Mouse (Mus musculus) neural tube, embryonic 15.5 days (tissue): ENCODE measurements at regions not wholly inside any gene's neighbourhood (a gene's known extent, or its start where the extent isn't known, plus 50 kb on each side); places are given as distances from the start of the nearest gene placed in this dataset.
A peak's percentile ranks its signal among the peaks of the same experiment; 100 is the strongest.

Experiments
- ATAC-seq: fragments of 200-750 bp; cut with Nextera tagmentation; 2 replicates; pipeline ENCODE4 v1.8.0; 2017; ENCODE audit warnings: mild to moderate bottlenecking, moderate TSS enrichment, moderate library complexity; ENCODE audit not compliant: low FRiP score
- H3K27ac ChIP-seq: fragments of 300-500 bp; sonication (generic); replicated peaks from 2 replicates; pipeline ENCODE4 v1.5.1; 2015; ENCODE audit warnings: mild to moderate bottlenecking, inconsistent platforms
- H3K27me3 ChIP-seq: fragments of 300-500 bp; sonication (generic); replicated peaks from 2 replicates; pipeline ENCODE4 v1.6.1; 2015; ENCODE audit warnings: inconsistent platforms
- H3K36me3 ChIP-seq: fragments of 300-500 bp; sonication (generic); 2 replicates; pipeline ENCODE4 v1.6.1; 2015; ENCODE audit warnings: inconsistent platforms
- H3K4me1 ChIP-seq: fragments of 300-500 bp; sonication (generic); 2 replicates; pipeline ENCODE4 v1.6.1; 2015; ENCODE audit warnings: inconsistent platforms
- H3K4me2 ChIP-seq: fragments of 300-500 bp; sonication (generic); 2 replicates; pipeline ENCODE4 v1.6.1; 2015; ENCODE audit warnings: inconsistent platforms, mild to moderate bottlenecking, moderate library complexity
- H3K4me3 ChIP-seq: fragments of 300-500 bp; sonication (generic); replicated peaks from 2 replicates; pipeline ENCODE4 v1.5.1; 2015; ENCODE audit warnings: mild to moderate bottlenecking, inconsistent platforms
- H3K9ac ChIP-seq: fragments of 300-500 bp; sonication (generic); replicated peaks from 2 replicates; pipeline ENCODE4 v1.6.1; 2015; ENCODE audit warnings: mild to moderate bottlenecking, inconsistent platforms
- H3K9me3 ChIP-seq: fragments of 300-500 bp; sonication (generic); replicated peaks from 2 replicates; pipeline ENCODE4 v1.6.1; 2016; ENCODE audit warnings: inconsistent platforms
- WGBS: fragments of 180-500 bp; shearing (Covaris S2); methylation state at CpG from one replicate; pipeline ENCODE4 v1.1.7; 2015; ENCODE audit warnings: mixed read lengths; 5-methylcytosine and 5-hydroxymethylcytosine counted together

GRCm38 (mm10) chr8:86393835-86394234 is 186.7 kb downstream of the Abcc12 start:
- no peaks in the 10 kb centered on the region for H3K27me3 ChIP-seq
- peaks cover 20% of the 10 kb centered on the region for H3K4me1 ChIP-seq
- no peak overlapping the region for H3K4me3 ChIP-seq
- no peak for ATAC-seq
- WGBS, result 86% methylated on average over 1 of the region's 1 CpGs
- H3K9me3 ChIP-seq, result no peaks in the 10 kb centered on the region
- H3K9ac ChIP-seq, result no peak overlapping the region
- H3K27ac ChIP-seq, result no peak overlapping the region
- no peak overlapping the region for H3K4me2 ChIP-seq
- no peaks in the 10 kb centered on the region for H3K36me3 ChIP-seq

- Histone ChIP-seq H3K9me3 (no peaks in the 10 kb centered on the region), H3K27me3 (no peaks in the 10 kb centered on the region), H3K27ac (no peak overlapping the region), H3K4me1 (peaks cover 21% of the 10 kb centered on the region), H3K4me3 (no peak overlapping the region), H3K36me3 (no peaks in the 10 kb centered on the region), H3K9ac (no peak overlapping the region), H3K4me2 (no peak overlapping the region)
- no peak for ATAC-seq
- 94% methylated on average over 2 of the region's 2 CpGs for WGBS
These were observed 187.1 kb downstream of the Abcc12 start for GRCm38 (mm10) chr8:86393374-86393773.

- Histone ChIP-seq H3K9me3 (no peaks in the 10 kb centered on the region), H3K27me3 (no peaks in the 10 kb centered on the region), H3K4me1 (peaks cover 28% of the 10 kb centered on the region), H3K27ac (peak overlapping the region; percentile 87), H3K36me3 (no peaks in the 10 kb centered on the region), H3K4me2 (no peak overlapping the region), H3K4me3 (no peak overlapping the region), H3K9ac (no peak overlapping the region)
- 70% methylated on average over 8 of the region's 8 CpGs for whole genome bisulfite sequencing
- no peak for ATAC-seq
These were observed 189.8 kb downstream of the Abcc12 start for GRCm38 (mm10) chr8:86390715-86391114.

GRCm38 (mm10) chr8:86389690-86390671 is 190.5 kb downstream of the Abcc12 start:
- no peak overlapping the region for H3K4me3 ChIP-seq
- H3K4me2 ChIP-seq, result no peak overlapping the region
- 10% methylated on average over 3 of the region's 3 CpGs for WGBS
- H3K9me3 ChIP-seq, result no peaks in the 10 kb centered on the region
- H3K36me3 ChIP-seq, result no peaks in the 10 kb centered on the region
- H3K4me1 ChIP-seq, result peaks cover 33% of the 10 kb centered on the region
- peak overlapping the region; percentile 87 for H3K27ac ChIP-seq
- ATAC-seq, result peak; percentile 92
- H3K9ac ChIP-seq, result no peak overlapping the region
- no peaks in the 10 kb centered on the region for H3K27me3 ChIP-seq

GRCm38 (mm10) chr8:86385236-86385635 is 195.2 kb downstream of the Abcc12 start:
- WGBS, result 30% methylated on average over 7 of the region's 7 CpGs
- Histone ChIP-seq H3K9ac (no peak overlapping the region), H3K27me3 (no peaks in the 10 kb centered on the region), H3K27ac (0 out of 2 replicates have a peak overlapping the region, but pooled peaks have one; percentile 10), H3K36me3 (no peaks in the 10 kb centered on the region), H3K4me1 (peaks cover 37% of the 10 kb centered on the region), H3K4me2 (no peak overlapping the region), H3K4me3 (no peak overlapping the region), H3K9me3 (no peaks in the 10 kb centered on the region)
- ATAC-seq, result peak; percentile 44; the same call in 1 of the 2 replicates

- WGBS, result 71% methylated on average over 10 of the region's 10 CpGs
- Histone ChIP-seq H3K9me3 (no peaks in the 10 kb centered on the region), H3K9ac (no peak overlapping the region), H3K27me3 (no peaks in the 10 kb centered on the region), H3K4me3 (no peak overlapping the region), H3K4me1 (peaks cover 18% of the 10 kb centered on the region), H3K36me3 (no peaks in the 10 kb centered on the region), H3K4me2 (no peak overlapping the region), H3K27ac (no peak overlapping the region)
- ATAC-seq, result no peak
These were observed 198.5 kb downstream of the Abcc12 start for GRCm38 (mm10) chr8:86381977-86382376.

GRCm38 (mm10) chr8:86368062-86368461 is 212.4 kb downstream of the Abcc12 start:
- Histone ChIP-seq H3K27ac (no peak overlapping the region), H3K9ac (no peak overlapping the region), H3K9me3 (no peaks in the 10 kb centered on the region), H3K4me3 (no peak overlapping the region), H3K36me3 (no peaks in the 10 kb centered on the region), H3K4me2 (no peak overlapping the region), H3K27me3 (no peaks in the 10 kb centered on the region), H3K4me1 (0 out of 2 replicates have a peak, but pooled peaks cover 4% of the 10 kb centered on the region)
- 51% methylated on average over 5 of the region's 5 CpGs for WGBS
- ATAC-seq, result no peak

- Histone ChIP-seq H3K9me3 (no peaks in the 10 kb centered on the region), H3K4me2 (no peak overlapping the region), H3K9ac (no peak overlapping the region), H3K36me3 (no peaks in the 10 kb centered on the region), H3K27me3 (no peaks in the 10 kb centered on the region), H3K4me3 (no peak overlapping the region), H3K27ac (no peak overlapping the region), H3K4me1 (peaks cover 4% of the 10 kb centered on the region; the same call in 1 of the 2 replicates)
- ATAC-seq, result no peak
- WGBS, result 98% methylated on average over 4 of the region's 4 CpGs
These were observed 213.8 kb downstream of the Abcc12 start for GRCm38 (mm10) chr8:86366636-86367035.

- H3K4me2 ChIP-seq, result no peak overlapping the region
- no peak for ATAC-seq
- no peaks in the 10 kb centered on the region for H3K36me3 ChIP-seq
- no peak overlapping the region for H3K27ac ChIP-seq
- no peaks in the 10 kb centered on the region for H3K9me3 ChIP-seq
- WGBS, result 50% methylated on average over 5 of the region's 5 CpGs
- peaks cover 4% of the 10 kb centered on the region; the same call in 1 of the 2 replicates for H3K4me1 ChIP-seq
- no peaks in the 10 kb centered on the region for H3K27me3 ChIP-seq
- no peak overlapping the region for H3K9ac ChIP-seq
- no peak overlapping the region for H3K4me3 ChIP-seq
These were observed 214.8 kb downstream of the Abcc12 start for GRCm38 (mm10) chr8:86365726-86366125.

GRCm38 (mm10) chr8:86364898-86365297 is 215.6 kb downstream of the Abcc12 start:
- no peak overlapping the region for H3K9ac ChIP-seq
- WGBS, result 55% methylated on average over 2 of the region's 2 CpGs
- H3K27me3 ChIP-seq, result no peaks in the 10 kb centered on the region
- H3K9me3 ChIP-seq, result no peaks in the 10 kb centered on the region
- no peak overlapping the region for H3K27ac ChIP-seq
- peaks cover 4% of the 10 kb centered on the region; the same call in 1 of the 2 replicates for H3K4me1 ChIP-seq
- H3K4me2 ChIP-seq, result no peak overlapping the region
- no peak overlapping the region for H3K4me3 ChIP-seq
- no peak for ATAC-seq
- H3K36me3 ChIP-seq, result no peaks in the 10 kb centered on the region

GRCm38 (mm10) chr8:86360283-86360682 is 220.2 kb downstream of the Abcc12 start:
- WGBS, result 67% methylated on average over 2 of the region's 2 CpGs
- no peaks in the 10 kb centered on the region for H3K27me3 ChIP-seq
- H3K4me2 ChIP-seq, result no peak overlapping the region
- H3K27ac ChIP-seq, result no peak overlapping the region
- H3K9me3 ChIP-seq, result no peaks in the 10 kb centered on the region
- H3K36me3 ChIP-seq, result no peaks in the 10 kb centered on the region
- no peak overlapping the region for H3K4me3 ChIP-seq
- no peak overlapping the region for H3K9ac ChIP-seq
- no peak for ATAC-seq
- H3K4me1 ChIP-seq, result no peaks in the 10 kb centered on the region; the same call in 1 of the 2 replicates

GRCm38 (mm10) chr8:86359518-86359917 is 221.0 kb downstream of the Abcc12 start:
- ATAC-seq, result no peak
- no peaks in the 10 kb centered on the region for H3K36me3 ChIP-seq
- no peaks in the 10 kb centered on the region for H3K27me3 ChIP-seq
- no peak overlapping the region for H3K4me2 ChIP-seq
- H3K27ac ChIP-seq, result no peak overlapping the region
- no peaks in the 10 kb centered on the region for H3K9me3 ChIP-seq
- H3K9ac ChIP-seq, result no peak overlapping the region
- H3K4me1 ChIP-seq, result no peaks in the 10 kb centered on the region; the same call in 1 of the 2 replicates
- 3% methylated on average over 3 of the region's 3 CpGs for WGBS
- H3K4me3 ChIP-seq, result no peak overlapping the region
